Mouse (Mus musculus): ENCODE results near the gene Ppp1r26.
"Not testable (repeated sequence)": the region's sequence is repeated elsewhere in the genome, so short reads cannot be mapped to it uniquely, and the experiment has no call there.

Ppp1r26 gene

GRCm38 (mm10) chr2:28446181-28446514, 452 bp upstream of the Ppp1r26 start:
- DNase-seq (ENCODE audit: low spot score) = no peak

GRCm38 (mm10) chr2:28447315-28447670, 693 bp downstream of the Ppp1r26 start:
- DNase-seq (ENCODE audit: low spot score) = peak; percentile 17

- DNase-seq (ENCODE audit: low spot score) = no peak
Measured at GRCm38 (mm10) chr2:28451663-28452062, 5.1 kb downstream of the Ppp1r26 start.

GRCm38 (mm10) chr2:28453539-28453938, 6.9 kb downstream of the Ppp1r26 start:
- no peak for DNase-seq (ENCODE audit: low spot score)

GRCm38 (mm10) chr2:28456616-28457015, 10.0 kb downstream of the Ppp1r26 start:
- no peak for DNase-seq (ENCODE audit: low spot score)

GRCm38 (mm10) chr2:28463919-28464318, 17.3 kb downstream of the Ppp1r26 start:
- DNase-seq (ENCODE audit: low spot score) = peak; percentile 83

GRCm38 (mm10) chr2:28464919-28465318, 18.3 kb downstream of the Ppp1r26 start:
- DNase-seq (ENCODE audit: low spot score) = no peak

GRCm38 (mm10) chr2:28465836-28466518, 19.4 kb downstream of the Ppp1r26 start, which contains the start of gene 1700007K13Rik:
Gene 1700007K13Rik, minus strand, starts transcription at chr2:28466332.
- DNase-seq (ENCODE audit: low spot score) = peak; percentile 91

GRCm38 (mm10) chr2:28467860-28468485, 21.4 kb downstream of the Ppp1r26 start, which contains the start of gene Mrps2:
Gene Mrps2, plus strand, starts transcription at chr2:28468066.
- DNase-seq (ENCODE audit: low spot score) = peak; percentile 91

- no peak for DNase-seq (ENCODE audit: low spot score)
Measured at GRCm38 (mm10) chr2:28468486-28469225, 22.1 kb downstream of the Ppp1r26 start.

- DNase-seq (ENCODE audit: low spot score) = no peak
Measured at GRCm38 (mm10) chr2:28469461-28469860, 22.9 kb downstream of the Ppp1r26 start.

GRCm38 (mm10) chr2:28470591-28470990, 24.0 kb downstream of the Ppp1r26 start:
- no peak for DNase-seq (ENCODE audit: low spot score)

- not testable (repeated sequence) for DNase-seq (ENCODE audit: low spot score)
Measured at GRCm38 (mm10) chr2:28472011-28472410, 25.4 kb downstream of the Ppp1r26 start.

GRCm38 (mm10) chr2:28477993-28478392, 31.4 kb downstream of the Ppp1r26 start:
- DNase-seq (ENCODE audit: low spot score) = not testable (repeated sequence)

- DNase-seq (ENCODE audit: low spot score) = no peak
Measured at GRCm38 (mm10) chr2:28479208-28480204, 32.9 kb downstream of the Ppp1r26 start.

- DNase-seq (ENCODE audit: low spot score) = no peak
Measured at GRCm38 (mm10) chr2:28483861-28484260, 37.3 kb downstream of the Ppp1r26 start.

GRCm38 (mm10) chr2:28494521-28494920, 47.9 kb downstream of the Ppp1r26 start:
- DNase-seq (ENCODE audit: low spot score) = no peak

- DNase-seq (ENCODE audit: low spot score) = no peak
Measured at GRCm38 (mm10) chr2:28495207-28495756, 48.7 kb downstream of the Ppp1r26 start.

GRCm38 (mm10) chr2:28495801-28496595, 49.4 kb downstream of the Ppp1r26 start:
- no peak for DNase-seq (ENCODE audit: low spot score)

GRCm38 (mm10) chr2:28496671-28497070, 50.1 kb downstream of the Ppp1r26 start, which contains the start of gene Gbgt1:
Gene Gbgt1, plus strand, starts transcription at chr2:28496891.
- no peak for DNase-seq (ENCODE audit: low spot score)

GRCm38 (mm10) chr2:28497561-28497960, 51.0 kb downstream of the Ppp1r26 start:
- DNase-seq (ENCODE audit: low spot score) = no peak

All from embryo, embryonic 10 days (tissue).